Comparison of ENCODE assay signal across 18 mouse cellular contexts in the genomic region with DNA sequence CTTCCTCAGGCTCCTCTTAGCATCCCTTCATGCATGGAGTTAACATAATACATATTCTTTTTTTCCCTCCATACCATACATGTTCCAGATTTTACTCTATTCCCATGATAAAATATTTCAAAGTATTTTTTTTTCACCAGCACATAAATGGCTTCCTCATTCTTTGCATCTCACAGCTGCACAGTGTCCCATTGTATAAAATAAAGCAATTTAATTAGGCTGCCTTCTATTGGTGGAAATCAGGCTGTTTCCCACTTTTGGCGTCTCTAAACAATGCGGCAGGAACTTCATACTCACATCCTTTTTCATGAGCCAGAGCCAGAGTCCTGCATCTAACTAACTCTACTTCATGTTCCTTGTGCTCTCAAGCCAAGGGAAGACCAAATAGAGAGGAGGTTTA. TPM values are rescaled to one million over a fixed set of nuclear protein-coding genes. Genes with fewer than 3 reads are reported as not detected.
DNase-seq lines count a peak whose midpoint lies in the region; ATAC-seq and TF ChIP-seq lines count a peak whose summit lies in the region.
"Had no signal": no experiment of that assay in that cellular context is flagged by ENCODE, and none has a peak within 500 bp of the region (broad histone marks: within the 10 kb centered on the region; RNA-seq: fewer than 3 reads in every experiment).

No protein-coding gene starts in this region.

- TF ChIP-seq EP300 in stomach, postnatal 0 days (optimal IDR thresholded peaks at IDR 0.05): no peak

- H3K27me3 ChIP-seq in heart, embryonic 10.5 days (ENCODE audit: insufficient read depth, poor library complexity, severe bottlenecking): no peaks in the 10 kb centered on the region
- H3K27me3 ChIP-seq in heart, embryonic 16.5 days (ENCODE audit: control insufficient read depth, insufficient read depth, low read length): no peaks in the 10 kb centered on the region
- no peaks in the 10 kb centered on the region for H3K27me3 ChIP-seq in stomach, embryonic 15.5 days (replicated peaks)
- no peaks in the 10 kb centered on the region for H3K27me3 ChIP-seq in stomach, postnatal 0 days (ENCODE audit: control insufficient read depth, insufficient read depth, low read length)
- H3K27me3 ChIP-seq: hindbrain, embryonic 12.5 days had no signal

- no peak overlapping the region for H3K4me3 ChIP-seq in heart, embryonic 10.5 days
- H3K4me3 ChIP-seq in heart, embryonic 16.5 days (ENCODE audit: low read length): no peak overlapping the region
- H3K4me3 ChIP-seq in stomach, embryonic 15.5 days (replicated peaks): no peak overlapping the region
- no peak overlapping the region for H3K4me3 ChIP-seq in stomach, postnatal 0 days (ENCODE audit: low read depth, low read length)
- H3K4me3 ChIP-seq: embryonic facial prominence, embryonic 10.5 days; hindbrain, embryonic 12.5 days had no signal

- 85% methylated on average over 2 of the region's 2 CpGs for WGBS in heart, embryonic 10.5 days
- 72% methylated on average over 2 of the region's 2 CpGs for WGBS in heart, embryonic 16.5 days
- 58% methylated on average over 2 of the region's 2 CpGs for WGBS in stomach, embryonic 15.5 days
- 55% methylated on average over 2 of the region's 2 CpGs for WGBS in stomach, postnatal 0 days

- H3K4me1 ChIP-seq in heart, embryonic 10.5 days: peaks cover 40% of the 10 kb centered on the region
- H3K4me1 ChIP-seq in heart, embryonic 16.5 days (ENCODE audit: control insufficient read depth, insufficient read depth, low read length): peaks cover 32% of the 10 kb centered on the region
- peaks cover 8% of the 10 kb centered on the region; the same call in 1 of the 2 replicates for H3K4me1 ChIP-seq in stomach, embryonic 15.5 days
- no peaks in the 10 kb centered on the region for H3K4me1 ChIP-seq in stomach, postnatal 0 days (replicated peaks; ENCODE audit: control insufficient read depth, insufficient read depth)
- H3K4me1 ChIP-seq: hindbrain, embryonic 12.5 days had no signal

- H3K9ac ChIP-seq in heart, embryonic 16.5 days (ENCODE audit: low read length): no peak overlapping the region
- no peak overlapping the region for H3K9ac ChIP-seq in stomach, embryonic 15.5 days
- H3K9ac ChIP-seq in stomach, postnatal 0 days (ENCODE audit: low read length): no peak overlapping the region
- H3K9ac ChIP-seq: hindbrain, embryonic 12.5 days had no signal

- no peak for ATAC-seq in heart, embryonic 16.5 days (replicated peaks; ENCODE audit: extremely low read depth, insufficient read depth, low FRiP score)
- no peak for ATAC-seq in stomach, embryonic 15.5 days (ENCODE audit: insufficient read depth, low FRiP score, low read depth)
- no peak for ATAC-seq in stomach, postnatal 0 days (ENCODE audit: low FRiP score, low TSS enrichment)
- ATAC-seq: forebrain, embryonic 16.5 days; hindbrain, embryonic 16.5 days; inflammation-experienced regulatory T-cells, adult 6 months; intestine, postnatal 0 days had no signal

- peak; percentile 57 for DNase-seq in heart, adult 11 months
- DNase-seq in heart, embryonic 10.5 days (ENCODE audit: low spot score): no peak
- DNase-seq in heart, adult 8-10 months (ENCODE audit: low spot score): no peak
- DNase-seq in stomach, postnatal 0 days (ENCODE audit: low spot score): no peak
- DNase-seq: adrenal gland, adult 2 months; adrenal gland, postnatal 25 days; cerebellum, adult 2 months; cerebellum, postnatal 10 days; heart, postnatal 4 days; kidney, adult 9 months had no signal

- H3K27ac ChIP-seq in heart, embryonic 10.5 days: no peak overlapping the region
- H3K27ac ChIP-seq in heart, embryonic 16.5 days (ENCODE audit: low read length): peak overlapping the region; percentile 81; the same call in 1 of the 2 replicates
- H3K27ac ChIP-seq in stomach, embryonic 15.5 days: peak overlapping the region; percentile 7; the same call in 1 of the 2 replicates
- H3K27ac ChIP-seq in stomach, postnatal 0 days (replicated peaks): no peak overlapping the region
- H3K27ac ChIP-seq: embryonic facial prominence, embryonic 10.5 days; hindbrain, embryonic 12.5 days had no signal

- no peak for TF ChIP-seq CTCF in stomach, postnatal 0 days (IDR thresholded peaks at IDR 0.05; ENCODE audit: low read depth)

- H3K9me3 ChIP-seq in heart, embryonic 10.5 days: no peaks in the 10 kb centered on the region
- peaks cover 4% of the 10 kb centered on the region; the same call in 1 of the 2 replicates for H3K9me3 ChIP-seq in heart, embryonic 16.5 days (replicated peaks; ENCODE audit: control insufficient read depth, low read length)
- no peaks in the 10 kb centered on the region for H3K9me3 ChIP-seq in stomach, embryonic 15.5 days
- no peaks in the 10 kb centered on the region for H3K9me3 ChIP-seq in stomach, postnatal 0 days (ENCODE audit: control insufficient read depth, low read length)
- H3K9me3 ChIP-seq: embryonic facial prominence, embryonic 10.5 days; hindbrain, embryonic 12.5 days had no signal

- H3K36me3 ChIP-seq in heart, embryonic 10.5 days: no peaks in the 10 kb centered on the region
- H3K36me3 ChIP-seq in heart, embryonic 16.5 days (ENCODE audit: control insufficient read depth, insufficient read depth): no peaks in the 10 kb centered on the region
- H3K36me3 ChIP-seq in stomach, embryonic 15.5 days: no peaks in the 10 kb centered on the region
- no peaks in the 10 kb centered on the region for H3K36me3 ChIP-seq in stomach, postnatal 0 days (ENCODE audit: control insufficient read depth, insufficient read depth, low read length)
- H3K36me3 ChIP-seq: embryonic facial prominence, embryonic 10.5 days; hindbrain, embryonic 12.5 days had no signal

- H3K4me2 ChIP-seq in heart, embryonic 16.5 days (ENCODE audit: low read depth, low read length): no peak overlapping the region
- no peak overlapping the region for H3K4me2 ChIP-seq in stomach, embryonic 15.5 days
- H3K4me2 ChIP-seq in stomach, postnatal 0 days (replicated peaks; ENCODE audit: low read depth): no peak overlapping the region
- H3K4me2 ChIP-seq: hindbrain, embryonic 12.5 days had no signal

RNA-seq across cellular contexts. Expression of a gene that starts 54.9 kb away (rescaled TPM):
- 37.6 and 57.9 TPM in 2 replicates for polyA plus RNA-seq in heart, embryonic 10.5 days (2016; fragmentation: Nextera tagmentation; extraction: Ambion mirVana)
- polyA plus RNA-seq in heart, embryonic 16.5 days (2015; fragmentation: Nextera tagmentation; extraction: Ambion mirVana): 45.4 and 47.3 TPM in 2 replicates
- total RNA-seq in heart, adult 8-10 months (2022): 10 to 100 TPM; 70.2 to 79.8 (median 75.9) TPM
- polyA plus RNA-seq in stomach, embryonic 15.5 days (2015; fragmentation: Nextera tagmentation; extraction: Ambion mirVana): 36.8 and 38.6 TPM in 2 replicates
- 15.2 and 18.8 TPM in 2 replicates for polyA plus RNA-seq in stomach, postnatal 0 days (2015; fragmentation: Nextera tagmentation; extraction: Ambion mirVana)

Comparison
In these comparisons a context has a peak if more than half of its experiments do, and no peak if none do; other contexts are left out.
1. H3K27ac ChIP-seq: peak in heart, embryonic 16.5 days (single experiment) and stomach, embryonic 15.5 days (single experiment); none in heart, embryonic 10.5 days (single experiment) and stomach, postnatal 0 days (single experiment).